9 mouse cellular contexts compared by ENCODE assay signal in genomic region chr6:83412362-83412853, GRCm38 (mm10). TPM values are rescaled to one million over a fixed set of nuclear protein-coding genes. Genes with fewer than 3 reads are reported as not detected.
DNase-seq lines count a peak whose midpoint lies in the region; ATAC-seq and TF ChIP-seq lines count a peak whose summit lies in the region.
"Had no signal": no experiment of that assay in that cellular context is flagged by ENCODE, and none has a peak within 500 bp of the region (broad histone marks: within the 10 kb centered on the region; RNA-seq: fewer than 3 reads in every experiment).

No protein-coding gene starts in this region.

- H3K9ac ChIP-seq in intestine, embryonic 16.5 days (ENCODE audit: low read depth, low read length), result no peak overlapping the region; the same call in 1 of the 2 replicates
- H3K9ac ChIP-seq: lung, embryonic 15.5 days had no signal

- TF ChIP-seq POLR2A in spleen, adult 2 months (IDR thresholded peaks at IDR 0.05; ENCODE audit: low read depth, low read length), result no peak
- no peak for TF ChIP-seq POLR2A in kidney, adult 2 months (IDR thresholded peaks at IDR 0.05; ENCODE audit: low read depth, low read length)

- no peak overlapping the region for H3K4me2 ChIP-seq in intestine, embryonic 16.5 days (ENCODE audit: low read depth, low read length)
- H3K4me2 ChIP-seq: lung, embryonic 15.5 days had no signal

- peaks cover 18% of the 10 kb centered on the region; the same call in 1 of the 2 replicates for H3K4me1 ChIP-seq in spleen, adult 2 months (ENCODE audit: control insufficient read depth, insufficient read depth, insufficient read length)
- peaks cover 57% of the 10 kb centered on the region for H3K4me1 ChIP-seq in intestine, embryonic 16.5 days (ENCODE audit: control insufficient read depth, insufficient read depth, low read length)
- peaks cover 25% of the 10 kb centered on the region for H3K4me1 ChIP-seq in kidney, adult 2 months (ENCODE audit: control insufficient read depth, insufficient read depth, low read length)

- 91% methylated on average over 10 of the region's 10 CpGs for whole genome bisulfite sequencing in spleen, adult 2 months
- 77% methylated on average over 10 of the region's 10 CpGs for WGBS in intestine, embryonic 16.5 days
- 86% methylated on average over 10 of the region's 10 CpGs for WGBS in kidney, adult 2 months

- H3K27me3 ChIP-seq in spleen, adult 2 months (ENCODE audit: control insufficient read depth, insufficient read depth, low read length), result no peaks in the 10 kb centered on the region
- no peaks in the 10 kb centered on the region for H3K27me3 ChIP-seq in intestine, embryonic 16.5 days (replicated peaks; ENCODE audit: control insufficient read depth, insufficient read depth, low read length)
- H3K27me3 ChIP-seq in kidney, adult 2 months (replicated peaks; ENCODE audit: control insufficient read depth, insufficient read depth, low read length), result no peaks in the 10 kb centered on the region
- H3K27me3 ChIP-seq: lung, embryonic 15.5 days had no signal

- H3K27ac ChIP-seq in spleen, adult 2 months (ENCODE audit: insufficient read depth, low read length), result peak overlapping the region; percentile 71
- H3K27ac ChIP-seq in intestine, embryonic 16.5 days (ENCODE audit: low read length), result peak overlapping the region; percentile 44; the same call in 1 of the 2 replicates
- no peak overlapping the region for H3K27ac ChIP-seq in kidney, adult 2 months (ENCODE audit: insufficient read depth, low read depth, low read length)
- H3K27ac ChIP-seq: lung, embryonic 15.5 days had no signal

- DNase-seq in gastrocnemius, adult 18-20 months (ENCODE audit: low spot score), result peak; percentile 39
- no peak for DNase-seq in gastrocnemius, adult 8-10 months (ENCODE audit: low spot score in 2 of 2)
- DNase-seq in spleen, adult 2 months (ENCODE audit: low read depth in 1 of 2, low spot score in 2 of 2), result no peak
- DNase-seq in spleen, adult 12 weeks (ENCODE audit: low spot score), result no peak
- DNase-seq in frontal cortex, postnatal 10 days (ENCODE audit: low spot score in 2 of 2), result no peak
- no peak for DNase-seq in layer of hippocampus, adult 9-11 months
- no peak for DNase-seq in kidney, adult 2 months

- TF ChIP-seq CTCF in spleen, adult 2 months (IDR thresholded peaks at IDR 0.05; ENCODE audit: extremely low read depth, insufficient read depth, insufficient read length, insufficient replicate concordance), result no peak
- no peak for TF ChIP-seq CTCF in kidney, adult 2 months (conservative IDR thresholded peaks at IDR 0.05; ENCODE audit: insufficient read depth, insufficient read length, low read depth, low read length)

- no peak overlapping the region for H3K4me3 ChIP-seq in spleen, adult 2 months (ENCODE audit: extremely low read depth, insufficient read depth, insufficient read length)
- no peak overlapping the region for H3K4me3 ChIP-seq in intestine, embryonic 16.5 days (ENCODE audit: low read length)
- H3K4me3 ChIP-seq in kidney, adult 2 months (ENCODE audit: insufficient read depth, low read depth, low read length), result no peak overlapping the region
- H3K4me3 ChIP-seq: lung, embryonic 15.5 days had no signal

- no peaks in the 10 kb centered on the region for H3K9me3 ChIP-seq in intestine, embryonic 16.5 days (ENCODE audit: control insufficient read depth, low read length)
- H3K9me3 ChIP-seq: lung, embryonic 15.5 days had no signal

- no peak for ATAC-seq in intestine, embryonic 16.5 days

- H3K36me3 ChIP-seq in spleen, adult 2 months (ENCODE audit: control insufficient read depth, insufficient read depth, low read length), result 0 out of 2 replicates have a peak, but pooled peaks cover 1% of the 10 kb centered on the region
- H3K36me3 ChIP-seq in intestine, embryonic 16.5 days (ENCODE audit: control insufficient read depth, insufficient read depth, low read length), result no peaks in the 10 kb centered on the region
- H3K36me3 ChIP-seq in kidney, adult 2 months (ENCODE audit: control insufficient read depth, insufficient read depth, low read length), result no peaks in the 10 kb centered on the region

RNA-seq across cellular contexts. Expression of gene Tet3, which starts 46.5 kb away (rescaled TPM):
- 10 to 100 TPM; 10.9 to 13.4 TPM for total RNA-seq in gastrocnemius, adult 18-20 months (2021)
- total RNA-seq in gastrocnemius, adult 8-10 months (2022), result 10 to 100 TPM in 3 of 4 experiments, 1 to 10 TPM in 1; 9.8 to 20.1 (median 14.8) TPM
- 21.1 and 22.9 TPM in 2 replicates for polyA plus RNA-seq in spleen, adult 2 months (2012; rRNA removed)
- 40.1 and 43.5 TPM in 2 replicates for polyA plus RNA-seq in intestine, embryonic 16.5 days (2015; fragmentation: Nextera tagmentation; extraction: Ambion mirVana)
- 7.1 and 8.0 TPM in 2 replicates for polyA plus RNA-seq in kidney, adult 2 months (2012; rRNA removed)
